Mouse (Mus musculus) hematopoietic stem cell, adult 5-6 weeks (primary cell): ENCODE measurements around the gene Satl1. TPM values are rescaled to one million over a fixed set of nuclear protein-coding genes. Genes with fewer than 3 reads are reported as not detected.
"Not testable (repeated sequence)": the region's sequence is repeated elsewhere in the genome, so short reads cannot be mapped to it uniquely, and the experiment has no call there.

ENCODE experiments used
- ATAC-seq, 2 experiments: fragments of 125-278 bp in 1 of 2; replicated peaks in 1 of 2; 2 replicates each; pipeline ENCODE4 v1.8.0; 2016 to 2017; ENCODE audit warnings: inconsistent platforms in 2 of 2, mild to moderate bottlenecking in 2 of 2, moderate number of reproducible peaks in 2 of 2, low read depth in 1 of 2, moderate TSS enrichment in 1 of 2; ENCODE audit not compliant: low FRiP score in 2 of 2, poor library complexity in 2 of 2, severe bottlenecking in 2 of 2, insufficient read depth in 1 of 2, low TSS enrichment in 1 of 2
- total RNA-seq: library from RNA; stranded (forward); fragments of 172-1452, 232-1000 nt; gene quantifications from 2 replicates; pipeline ENCODE4 v1.2.3, GENCODE M21; 2017

Satl1 gene
- total RNA-seq: not detected in 2 replicates

DNA sequence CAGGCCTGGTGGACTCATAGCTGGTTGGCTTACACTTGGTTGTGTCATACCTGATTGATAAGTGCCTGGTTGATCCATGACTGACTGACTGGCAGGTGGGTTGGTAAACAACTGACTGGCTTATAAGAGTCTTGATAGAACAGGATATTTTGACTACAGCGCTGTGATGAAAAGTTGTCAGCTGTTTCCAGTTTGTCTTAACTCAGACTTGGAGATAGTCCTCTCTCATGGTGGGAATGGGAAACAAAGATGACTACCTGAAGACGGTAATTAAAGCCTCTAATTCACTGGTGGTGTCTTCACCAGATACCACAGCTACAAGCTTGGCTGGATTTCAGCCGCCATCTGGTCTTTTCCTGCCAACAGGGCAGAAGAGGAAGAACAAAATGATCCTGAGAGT lies at the start of gene Satl1:
TSS of gene Satl1 (minus strand) at position 101 of the 400 bp plus-strand sequence.
- ATAC-seq: no peak

DNA sequence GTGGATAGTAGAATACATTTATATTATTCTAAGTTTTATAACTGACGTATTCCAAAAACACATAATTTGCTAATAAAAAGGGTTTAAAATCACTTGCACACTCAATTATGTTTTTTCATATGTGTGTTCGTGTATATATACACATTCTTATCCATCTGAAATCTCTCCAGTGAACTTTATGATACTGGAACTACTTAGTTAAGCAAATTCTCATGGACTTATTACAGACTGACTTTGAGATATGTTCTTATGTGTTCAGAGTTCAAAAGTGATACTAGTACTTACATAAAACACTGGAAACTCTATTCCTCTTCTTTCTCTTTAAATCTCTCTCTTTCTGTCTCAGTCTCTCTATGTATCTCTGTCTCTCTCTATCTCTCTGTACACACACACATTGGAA lies 31.5 kb upstream of the Satl1 start:
- no peak for ATAC-seq

DNA sequence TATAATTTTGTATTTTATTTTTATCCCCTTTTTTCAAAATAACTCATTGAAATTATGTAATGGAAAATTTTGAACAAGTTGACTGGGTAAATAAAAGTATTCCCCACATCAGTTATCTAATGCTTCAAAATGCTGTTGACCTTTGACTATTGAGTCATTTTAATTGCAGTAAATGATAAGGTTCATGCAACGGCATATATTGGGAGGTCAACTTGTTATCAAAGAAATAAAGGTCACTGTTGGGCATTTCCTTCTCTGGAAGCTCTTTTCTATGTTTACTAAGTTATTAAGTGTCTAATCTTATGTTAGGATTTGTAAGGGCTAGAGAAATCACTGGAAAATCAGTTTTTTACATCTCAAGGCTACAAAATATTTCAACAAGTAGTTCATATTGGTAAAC lies 31.0 kb upstream of the Satl1 start:
- no peak for ATAC-seq

DNA sequence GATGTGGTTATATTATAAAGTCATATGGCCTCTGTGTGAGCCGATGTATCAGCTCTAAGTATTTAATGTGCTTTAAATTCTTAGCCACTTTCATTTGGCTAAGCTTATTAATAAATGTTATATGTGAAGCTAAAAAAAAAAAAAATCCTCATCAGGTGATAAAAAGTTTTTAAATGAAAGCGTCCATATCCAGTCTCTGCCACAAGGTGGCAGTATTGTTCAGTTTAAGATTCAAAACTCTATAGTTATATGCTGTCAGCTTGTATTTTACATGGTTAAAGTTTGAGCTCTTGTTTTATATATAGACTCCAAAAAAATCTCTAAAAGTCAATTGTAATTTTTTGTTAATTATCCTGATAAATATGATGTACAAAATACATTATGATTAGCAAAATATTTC lies 16.4 kb upstream of the Satl1 start:
- not testable (repeated sequence) for ATAC-seq

DNA sequence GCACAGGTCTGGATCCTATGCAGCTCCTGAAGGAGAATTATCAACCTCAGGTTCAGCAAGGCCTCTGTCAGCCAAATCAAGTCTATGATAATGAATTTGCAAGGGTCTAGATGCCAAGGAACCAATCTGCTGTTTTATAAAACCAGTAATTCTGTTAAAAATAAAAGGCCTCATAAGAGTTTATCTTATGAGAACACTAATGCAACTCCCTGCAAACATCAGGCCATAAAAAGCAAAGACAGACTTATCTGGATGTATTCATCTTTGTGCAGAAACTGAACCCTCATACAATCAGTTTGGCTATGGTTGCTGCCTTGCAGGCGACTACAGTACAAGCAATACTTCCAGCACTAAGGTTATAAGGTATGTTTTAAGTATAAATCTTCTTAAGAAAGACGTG lies 5.7 kb upstream of the Satl1 start:
- ATAC-seq: no peak

DNA sequence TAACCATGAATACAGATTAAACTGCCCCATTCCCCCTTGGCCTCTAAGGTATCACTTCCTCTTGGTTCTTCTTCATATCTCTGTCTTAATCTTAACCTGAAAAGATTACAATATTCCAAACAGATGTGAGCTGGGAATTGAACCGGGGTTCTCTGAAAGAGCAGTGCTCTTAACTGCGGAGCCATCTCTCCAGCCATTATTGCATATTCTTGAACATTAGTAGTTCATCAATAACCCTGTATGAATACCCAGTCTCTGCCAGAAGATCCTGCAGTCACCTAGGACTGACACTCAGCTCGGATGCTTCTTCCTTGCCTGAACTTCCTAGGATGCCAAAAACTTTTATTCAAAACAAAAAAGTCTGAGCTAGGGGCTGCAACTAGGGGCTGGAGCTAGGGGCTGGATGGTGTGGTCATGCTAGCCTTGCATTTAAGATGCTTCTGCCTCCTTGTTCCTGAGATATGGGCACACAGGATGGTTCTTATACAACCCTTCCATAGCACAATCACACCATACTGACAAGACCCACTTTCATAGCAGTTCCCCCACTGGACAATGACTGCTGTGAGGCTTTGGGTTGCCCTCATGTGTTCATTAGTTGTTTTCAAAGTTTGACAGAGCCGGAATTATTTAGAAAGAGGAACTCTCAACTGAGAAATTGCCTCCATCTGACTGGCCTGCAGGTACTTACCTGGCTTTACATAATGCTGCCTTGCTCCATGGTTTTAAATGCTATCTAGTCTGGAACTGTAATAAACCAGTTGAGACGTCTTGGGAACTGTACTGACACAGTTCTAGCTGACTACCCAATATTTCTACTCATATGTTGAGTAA lies 35.8 kb downstream of the Satl1 start:
- peak; percentile 100 for ATAC-seq

DNA sequence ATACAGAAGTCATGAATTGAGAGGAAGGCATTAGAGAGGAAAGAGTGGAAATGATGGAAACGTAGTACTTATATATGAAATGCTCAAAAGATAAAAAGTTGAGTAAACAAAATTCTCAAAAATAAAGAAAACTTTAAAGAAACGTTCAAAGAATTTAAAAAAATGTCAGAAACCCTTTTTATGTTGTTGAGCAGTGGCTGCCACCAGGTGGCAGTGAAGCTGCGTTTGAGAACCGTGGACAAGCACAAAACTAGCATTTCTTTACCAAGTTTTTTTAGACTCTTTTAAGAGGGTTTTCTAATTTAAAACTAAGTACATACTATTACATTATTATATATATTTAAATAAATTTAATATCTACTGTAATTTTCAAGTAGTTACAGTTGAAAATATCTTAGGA lies 38.2 kb downstream of the Satl1 start:
- ATAC-seq: no peak

DNA sequence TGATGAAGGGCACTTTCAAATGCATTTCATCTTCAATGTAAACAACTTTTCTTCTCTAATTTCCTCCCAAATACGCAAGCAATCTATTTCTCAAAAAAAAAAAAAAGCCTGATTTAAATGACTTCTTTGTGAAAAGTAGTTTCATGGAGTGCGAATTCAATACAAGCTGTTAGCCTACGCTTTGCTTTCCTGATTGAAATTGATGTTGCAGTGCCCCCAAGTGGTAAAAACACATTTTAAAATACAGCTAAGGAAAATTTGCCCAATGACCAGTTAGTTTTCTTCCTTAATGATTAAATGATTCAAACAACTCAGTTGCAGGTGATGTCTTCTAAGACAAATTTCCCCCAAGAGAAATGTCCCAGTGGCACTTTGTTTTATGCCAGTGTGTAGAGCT lies 58.2 kb downstream of the Satl1 start:
- no peak for ATAC-seq

DNA sequence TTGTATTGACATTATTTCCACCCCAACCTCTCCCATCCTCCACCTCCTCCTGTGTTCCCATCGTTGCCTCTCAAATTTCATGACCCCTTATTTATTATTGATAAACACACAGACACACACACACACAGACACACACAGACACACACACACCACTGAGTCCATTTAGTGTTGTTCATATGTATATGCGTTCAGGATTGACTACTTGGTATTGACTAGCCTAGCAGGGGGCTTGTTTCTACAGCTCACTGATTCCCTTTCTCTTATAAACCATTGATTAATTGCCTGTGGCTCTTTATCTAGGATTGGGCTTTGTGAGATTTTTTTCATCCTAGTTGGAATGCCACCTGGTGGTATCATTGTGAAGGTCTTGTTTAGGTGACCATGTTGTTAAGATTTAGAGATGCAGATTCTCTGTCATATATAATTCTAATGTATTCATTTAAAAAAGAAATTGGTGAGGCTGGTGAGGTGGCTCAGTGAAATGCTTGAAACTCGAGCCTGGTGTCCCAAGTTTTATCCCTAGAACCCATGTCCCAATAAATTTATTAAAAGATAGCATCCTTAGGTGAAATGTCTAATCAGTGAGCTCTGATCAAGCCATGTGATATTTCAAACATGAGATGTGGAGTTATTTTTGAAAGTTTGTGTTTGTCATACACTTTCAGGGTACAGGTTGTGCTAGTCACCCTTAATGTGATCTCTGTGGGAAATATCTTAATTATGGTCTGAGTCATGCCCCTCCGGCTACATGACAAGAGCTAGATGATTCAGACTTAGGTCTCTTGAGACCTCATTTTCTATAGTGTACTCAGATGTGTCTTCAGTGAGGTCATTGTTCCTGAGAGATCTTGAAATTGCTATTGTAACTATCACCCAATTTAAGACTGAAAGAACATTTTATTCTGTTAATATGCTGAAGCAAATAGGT lies 58.8 kb downstream of the Satl1 start:
- ATAC-seq: no peak

DNA sequence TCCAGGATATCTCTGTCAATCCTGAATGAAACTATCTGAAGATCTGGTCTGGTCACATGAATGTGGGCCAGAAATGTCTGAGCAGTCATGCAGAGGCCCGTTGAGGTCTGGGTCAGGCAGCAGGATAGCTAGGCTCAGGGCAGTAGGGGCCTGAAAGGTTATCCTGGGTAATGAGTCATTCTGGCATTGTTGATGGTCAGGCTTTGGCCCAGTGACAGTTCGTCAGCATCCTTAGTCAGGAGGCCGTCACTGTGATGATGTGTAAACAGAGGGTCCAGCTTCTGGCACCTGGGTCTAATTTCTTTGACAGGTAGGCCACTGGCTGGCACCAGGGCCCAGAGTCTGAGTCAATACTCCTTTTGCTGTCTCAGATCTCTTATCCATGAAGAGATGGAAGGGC lies 67.1 kb downstream of the Satl1 start:
- ATAC-seq: no peak

Other genes with a start within 250 kb of the Satl1 start
- not detected in 2 replicates for gene 4933403O08Rik, start 167.7 kb downstream of the Satl1 start, total RNA-seq
- gene Apool, start 95.4 kb downstream of the Satl1 start, total RNA-seq: 43.3 and 51.4 TPM in 2 replicates
- gene 2010106E10Rik, start 88.5 kb upstream of the Satl1 start, total RNA-seq: not detected in 2 replicates
- gene Zfp711, start 193.7 kb upstream of the Satl1 start, total RNA-seq: 0.30 TPM in 1 of 2 replicates, not detected in the other